Mouse (Mus musculus): ENCODE data around the gene Hfe2.
"Not testable (repeated sequence)": the region's sequence is repeated elsewhere in the genome, so short reads cannot be mapped to it uniquely, and the experiment has no call there.

The Hfe2 gene

DNA sequence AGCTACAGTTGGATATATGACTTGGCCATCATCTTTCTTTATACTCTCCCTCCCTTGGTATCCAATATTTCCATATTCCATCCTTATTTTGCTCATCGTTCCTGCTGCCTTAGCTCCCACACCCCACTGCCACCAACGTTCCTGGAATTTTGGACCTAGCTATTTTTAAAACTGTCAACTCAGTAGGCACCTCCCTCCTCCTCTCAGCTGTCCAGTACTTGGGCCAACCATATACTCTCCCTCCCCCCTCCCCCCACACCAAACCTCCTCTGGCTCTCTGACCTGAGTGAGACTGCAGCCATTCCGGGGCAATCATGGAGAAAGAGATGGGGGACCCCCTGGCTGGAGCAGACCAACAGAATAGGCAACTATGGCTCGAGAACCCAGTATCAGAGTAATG is at the start of gene Hfe2:
Hfe2 (plus strand) TSS at position 259 of the 400 bp plus-strand sequence.
- DNase-seq (ENCODE audit: low spot score), result no peak

DNA sequence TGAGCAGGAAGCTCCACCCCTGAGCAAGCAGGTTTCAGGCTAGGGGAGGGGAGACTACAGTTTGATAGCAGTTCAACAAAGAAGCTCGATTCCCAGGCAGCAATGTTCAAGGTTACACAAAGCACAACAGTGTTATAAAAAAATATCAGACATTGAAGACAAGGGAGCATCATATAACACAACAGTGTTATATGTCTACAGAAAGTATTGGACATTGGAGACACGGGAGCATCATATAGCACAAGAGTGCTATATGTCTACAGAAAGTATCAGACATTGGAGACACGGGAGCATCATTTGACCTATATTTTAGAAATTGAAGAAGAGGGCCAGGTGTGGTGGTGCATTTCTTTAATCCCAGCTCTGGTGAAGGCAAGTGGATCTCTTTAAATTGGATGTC is 47.9 kb upstream of the Hfe2 start:
- no peak for DNase-seq (ENCODE audit: low spot score)

DNA sequence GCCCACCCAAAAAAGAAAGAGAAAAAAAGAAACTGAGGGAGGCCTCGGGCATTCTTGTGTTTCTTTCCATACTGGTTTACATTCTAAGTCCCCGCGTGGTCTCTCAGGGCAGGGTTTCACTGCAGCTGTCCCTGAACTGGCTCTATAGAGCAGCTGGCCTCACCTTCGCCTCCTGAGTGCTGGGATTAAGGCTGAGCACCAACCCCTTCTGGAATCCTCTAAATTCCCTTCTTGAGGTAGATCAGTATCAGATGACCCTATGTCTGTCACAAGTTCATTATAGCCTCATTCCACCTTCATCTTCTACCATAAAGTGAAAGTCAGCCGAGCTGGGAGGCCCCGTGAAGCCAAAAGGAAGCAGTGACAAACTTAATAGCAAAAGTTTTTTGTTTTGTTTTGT is 47.4 kb upstream of the Hfe2 start:
- no peak for DNase-seq (ENCODE audit: low spot score)

DNA sequence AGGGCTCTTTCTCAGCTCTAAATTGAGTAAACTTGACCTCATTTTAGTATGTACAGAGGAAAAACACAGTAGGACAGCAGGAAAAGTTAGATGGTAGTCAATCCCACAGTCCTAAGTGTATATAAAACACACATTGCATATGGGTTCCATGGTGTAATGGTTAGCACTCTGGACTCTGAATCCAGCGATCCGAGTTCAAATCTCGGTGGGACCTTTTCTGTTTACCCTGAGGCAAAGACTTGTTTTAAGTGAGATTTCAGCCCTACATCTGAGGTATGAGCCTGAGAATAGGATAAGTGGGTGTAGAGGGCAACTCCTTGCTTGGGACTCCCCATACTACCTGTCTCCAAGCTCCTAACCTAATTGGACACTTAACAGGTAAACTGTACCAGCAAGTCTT is 45.7 kb upstream of the Hfe2 start:
- DNase-seq (ENCODE audit: low spot score), result no peak

DNA sequence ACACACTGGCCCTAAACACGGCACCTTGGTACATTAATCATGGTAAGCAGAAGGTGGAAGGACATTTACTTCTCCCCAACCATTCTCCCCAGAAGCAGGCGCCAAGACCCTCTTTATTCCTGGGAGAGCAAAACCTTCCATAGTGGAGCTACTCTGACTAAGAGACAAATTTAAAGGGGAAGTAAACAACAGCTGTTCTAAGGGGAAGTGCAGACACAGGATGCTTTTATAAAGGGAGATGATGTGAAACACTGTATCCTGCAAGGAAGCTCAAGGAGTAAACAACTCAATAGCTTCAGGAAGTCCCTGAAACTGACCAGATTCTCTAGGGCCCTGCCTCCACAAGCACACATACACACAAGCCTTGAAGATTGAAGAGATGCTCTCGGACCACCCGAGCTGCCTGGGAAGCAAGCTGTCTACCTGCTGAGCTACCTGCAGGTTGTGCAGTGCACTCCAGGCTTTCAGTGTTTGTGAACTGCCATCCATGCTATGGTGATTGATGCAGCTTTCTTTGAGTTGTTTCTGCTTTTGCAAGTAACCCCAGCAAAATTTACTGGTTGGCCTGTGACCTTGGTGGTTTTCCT is 44.2 kb upstream of the Hfe2 start:
- DNase-seq (ENCODE audit: low spot score), result no peak

DNA sequence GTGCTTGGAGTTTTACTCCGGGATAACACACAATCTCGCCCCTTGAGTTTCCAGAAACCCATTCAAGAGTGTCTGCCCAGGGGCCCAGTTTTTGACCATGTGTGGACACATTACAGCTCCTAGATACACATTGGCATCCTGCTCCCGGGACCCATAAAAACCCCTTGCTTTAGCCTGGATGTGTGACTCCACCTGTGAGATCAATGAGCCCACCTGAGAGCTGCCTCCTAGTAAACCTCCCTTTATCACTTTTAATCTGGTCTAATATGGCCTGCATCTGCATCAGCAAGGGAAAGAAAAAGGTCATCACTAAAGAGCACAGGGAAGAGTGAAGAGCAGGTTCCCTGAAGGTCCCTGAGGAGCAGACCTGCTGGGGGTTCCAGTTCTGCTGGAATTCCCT is 43.1 kb upstream of the Hfe2 start:
- no peak for DNase-seq (ENCODE audit: low spot score)

DNA sequence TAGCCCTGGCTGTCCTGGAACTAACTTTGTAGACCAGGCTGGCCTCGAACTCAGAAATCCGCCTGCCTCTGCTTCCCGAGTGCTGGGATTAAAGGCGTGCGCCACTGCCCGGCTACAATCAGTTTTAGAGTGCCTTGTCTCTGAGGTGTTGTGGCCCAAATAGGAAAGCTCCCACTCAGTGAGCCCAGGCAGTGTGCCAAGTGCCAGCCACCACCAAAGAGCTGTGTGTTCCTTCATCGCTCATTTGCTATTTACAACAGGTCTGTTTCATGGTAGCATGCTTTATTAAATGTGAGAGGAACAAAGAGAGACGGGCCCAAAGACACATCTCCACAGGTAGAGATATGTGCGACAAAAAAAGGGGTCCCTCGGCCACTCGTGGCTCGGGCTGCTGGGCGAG is 42.5 kb upstream of the Hfe2 start:
- DNase-seq (ENCODE audit: low spot score), result no peak

DNA sequence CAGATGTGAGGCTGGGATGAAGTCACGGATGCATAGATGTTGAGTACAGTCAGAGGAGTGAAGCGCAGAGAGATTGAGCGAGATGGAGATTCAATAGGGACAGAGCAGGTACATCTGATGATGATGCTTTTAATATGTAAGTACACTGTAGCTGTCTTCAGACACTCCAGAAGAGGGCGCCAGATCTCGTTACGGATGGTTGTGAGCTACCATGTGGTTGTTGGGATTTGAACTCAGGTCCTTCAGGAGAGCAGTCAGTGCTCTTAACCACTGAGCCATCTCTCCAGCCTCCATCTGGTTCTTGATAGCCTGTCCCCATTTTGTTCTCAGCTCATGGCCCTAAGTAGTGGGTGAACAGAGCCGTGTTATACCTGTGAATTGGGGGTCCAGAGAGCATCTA is 41.9 kb upstream of the Hfe2 start:
- DNase-seq (ENCODE audit: low spot score), result not testable (repeated sequence)

DNA sequence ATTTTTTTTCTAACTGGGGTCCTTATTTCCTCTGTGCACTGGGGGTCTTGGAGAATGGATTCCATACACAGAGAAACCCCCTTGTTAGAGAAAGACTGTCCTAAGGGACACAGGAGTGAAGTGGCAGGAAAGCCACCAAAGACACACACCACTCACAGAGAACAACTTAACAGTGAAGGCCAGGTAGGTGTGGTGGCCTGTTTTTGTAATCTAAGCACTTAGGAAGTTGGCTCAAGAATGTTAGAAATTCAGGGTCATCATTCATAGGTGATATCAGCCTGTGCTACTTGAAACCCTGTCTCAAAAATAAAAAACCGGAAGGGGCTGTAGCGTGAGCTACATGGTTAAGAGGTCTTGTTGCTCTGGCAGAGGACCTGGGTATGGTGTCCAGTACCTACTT is 41.0 kb upstream of the Hfe2 start:
- no peak for DNase-seq (ENCODE audit: low spot score)

DNA sequence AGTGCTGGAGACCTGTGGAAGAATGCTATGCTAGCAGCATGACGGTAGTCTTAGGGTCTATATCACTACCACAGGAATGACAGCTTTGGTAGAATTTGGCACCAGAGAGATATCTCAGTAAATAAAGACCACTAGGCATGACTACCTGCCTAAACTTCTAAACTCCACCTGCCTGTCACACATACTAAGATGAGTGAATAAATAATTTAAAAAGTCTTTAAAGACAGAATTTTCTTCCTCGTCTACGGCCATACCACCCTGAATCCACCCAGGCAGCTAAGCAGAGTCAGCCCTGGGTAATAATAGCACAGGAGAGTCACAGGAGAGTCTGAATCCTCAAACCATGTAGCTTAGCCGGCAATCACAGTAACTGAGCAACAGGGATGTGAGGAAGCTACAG is 40.1 kb upstream of the Hfe2 start:
- DNase-seq (ENCODE audit: low spot score), result no peak

DNA sequence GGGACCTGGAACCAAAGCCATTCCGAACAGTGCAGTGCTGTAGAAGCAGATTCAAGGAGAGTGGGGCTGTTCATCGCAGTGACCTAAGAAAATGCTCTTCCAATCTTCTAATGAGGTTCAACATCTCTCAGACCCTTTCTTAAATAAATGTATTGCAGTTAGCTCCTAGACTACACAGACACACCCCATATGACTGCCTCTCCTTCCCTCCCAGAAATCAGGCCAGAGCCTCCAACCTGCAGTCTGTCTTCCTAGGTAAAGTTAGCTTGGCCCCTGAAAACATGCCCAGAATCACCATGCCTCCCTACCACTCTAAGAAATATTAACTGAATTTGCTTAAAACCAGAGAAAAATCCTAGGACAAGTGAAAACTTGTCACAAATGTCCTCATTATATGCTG is 39.6 kb upstream of the Hfe2 start:
- DNase-seq (ENCODE audit: low spot score), result no peak

DNA sequence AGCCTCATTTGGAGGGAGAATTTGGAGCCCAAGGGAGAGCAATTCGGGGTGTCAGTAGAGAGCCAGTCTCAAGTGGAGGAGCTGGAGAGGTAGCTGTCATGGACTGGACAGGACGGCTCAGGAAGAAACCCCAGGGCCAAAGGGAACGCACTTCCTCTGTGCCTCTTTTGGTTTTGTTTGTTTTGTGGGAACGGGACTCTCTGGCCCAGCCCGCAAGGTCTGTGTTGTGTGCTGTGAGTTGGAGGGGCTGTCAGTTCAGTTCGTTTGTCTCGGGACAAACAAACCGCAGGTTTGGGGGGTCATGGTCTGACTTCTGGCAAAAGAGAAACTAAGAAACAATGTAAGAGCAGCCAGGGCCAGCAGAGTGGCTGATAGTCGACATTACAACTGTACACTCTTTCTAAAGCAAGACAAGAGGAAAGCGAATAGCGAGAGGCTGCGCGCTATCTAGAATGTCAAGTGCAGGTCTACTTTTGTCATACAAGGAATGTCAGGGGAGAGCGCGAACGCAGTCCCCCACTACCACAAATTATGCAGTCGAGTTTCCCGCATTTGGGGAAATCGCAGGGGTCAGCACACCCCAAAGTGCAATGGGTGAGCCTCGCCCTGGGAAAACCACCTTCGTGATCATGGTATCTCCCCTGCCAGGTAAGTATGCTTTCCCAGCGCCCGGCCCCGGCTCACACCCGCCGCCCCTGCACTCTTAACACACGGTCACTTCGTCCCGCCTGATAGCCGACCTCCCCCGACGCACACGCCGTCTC is 38.7 kb upstream of the Hfe2 start:
- DNase-seq (ENCODE audit: low spot score), result peak; percentile 22

DNA sequence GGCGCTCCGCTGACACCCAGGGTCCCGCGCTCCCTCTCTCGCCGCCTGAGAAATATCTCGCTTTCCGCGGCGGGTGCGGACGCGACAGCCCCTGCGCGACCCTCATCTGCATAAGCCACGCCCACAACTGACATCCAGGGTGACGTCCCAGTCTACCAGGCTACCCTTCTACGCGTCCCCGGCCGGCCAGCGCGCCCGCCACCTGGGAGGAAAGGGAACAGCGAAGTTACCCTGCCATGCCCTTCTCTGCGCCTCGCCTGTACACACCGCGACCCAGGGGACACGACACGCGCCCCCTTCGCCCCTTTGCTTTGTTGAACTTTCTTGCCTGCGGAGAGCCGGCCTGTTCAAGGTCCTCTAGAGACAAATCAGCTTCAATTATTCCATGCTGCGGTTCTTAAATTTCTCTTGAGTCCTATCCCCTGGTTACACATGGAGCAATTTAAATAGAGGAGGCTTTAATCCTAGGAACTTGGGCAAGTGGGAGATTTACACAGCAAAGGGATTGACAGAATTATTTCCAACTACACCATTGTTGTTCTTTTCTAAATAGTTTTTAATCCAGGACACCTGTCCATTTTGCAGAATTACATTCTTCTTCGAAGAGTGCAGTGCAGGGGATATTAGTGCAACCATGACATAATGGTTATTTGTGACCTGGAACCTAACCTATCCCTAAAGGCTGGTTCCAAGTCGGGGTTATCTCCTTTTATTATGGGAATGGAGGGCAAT is 38.0 kb upstream of the Hfe2 start:
- not testable (repeated sequence) for DNase-seq (ENCODE audit: low spot score)

DNA sequence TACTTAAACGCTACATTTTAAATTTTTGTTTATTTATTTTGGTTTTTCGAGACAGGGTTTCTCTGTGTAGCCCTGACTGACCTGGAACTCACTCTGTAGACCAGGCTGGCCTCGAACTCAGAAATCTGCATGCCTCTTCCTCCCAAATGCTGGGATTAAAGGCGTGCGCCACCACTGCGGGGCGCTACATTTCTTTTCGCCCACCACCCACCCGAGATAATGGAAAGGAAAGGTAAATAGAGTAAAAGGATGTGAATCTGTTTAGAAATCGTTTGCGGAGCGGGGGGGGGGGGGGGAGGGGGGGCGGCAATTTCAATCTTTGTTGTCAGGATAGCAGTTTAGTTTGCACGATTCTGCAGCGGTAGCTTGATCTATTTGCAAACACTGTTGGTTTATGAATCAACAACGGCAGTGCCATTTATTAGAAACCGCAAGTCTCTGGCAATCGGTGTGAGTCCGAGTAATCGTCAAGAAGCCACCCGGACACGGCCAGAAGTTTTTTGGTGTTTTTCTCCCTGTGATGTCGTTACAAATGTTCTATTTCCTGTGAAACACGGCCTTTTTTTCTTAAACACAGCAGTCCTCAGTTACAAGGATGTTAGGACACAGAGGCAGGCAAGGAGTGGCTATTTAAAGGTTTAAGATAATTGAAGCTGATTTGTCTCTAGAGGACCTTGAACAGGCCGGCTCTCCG is 37.2 kb upstream of the Hfe2 start:
- DNase-seq (ENCODE audit: low spot score), result peak; percentile 21

DNA sequence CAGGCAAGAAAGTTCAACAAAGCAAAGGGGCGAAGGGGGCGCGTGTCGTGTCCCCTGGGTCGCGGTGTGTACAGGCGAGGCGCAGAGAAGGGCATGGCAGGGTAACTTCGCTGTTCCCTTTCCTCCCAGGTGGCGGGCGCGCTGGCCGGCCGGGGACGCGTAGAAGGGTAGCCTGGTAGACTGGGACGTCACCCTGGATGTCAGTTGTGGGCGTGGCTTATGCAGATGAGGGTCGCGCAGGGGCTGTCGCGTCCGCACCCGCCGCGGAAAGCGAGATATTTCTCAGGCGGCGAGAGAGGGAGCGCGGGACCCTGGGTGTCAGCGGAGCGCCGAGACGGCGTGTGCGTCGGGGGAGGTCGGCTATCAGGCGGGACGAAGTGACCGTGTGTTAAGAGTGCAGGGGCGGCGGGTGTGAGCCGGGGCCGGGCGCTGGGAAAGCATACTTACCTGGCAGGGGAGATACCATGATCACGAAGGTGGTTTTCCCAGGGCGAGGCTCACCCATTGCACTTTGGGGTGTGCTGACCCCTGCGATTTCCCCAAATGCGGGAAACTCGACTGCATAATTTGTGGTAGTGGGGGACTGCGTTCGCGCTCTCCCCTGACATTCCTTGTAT is 36.6 kb upstream of the Hfe2 start:
- DNase-seq (ENCODE audit: low spot score), result not testable (repeated sequence)

DNA sequence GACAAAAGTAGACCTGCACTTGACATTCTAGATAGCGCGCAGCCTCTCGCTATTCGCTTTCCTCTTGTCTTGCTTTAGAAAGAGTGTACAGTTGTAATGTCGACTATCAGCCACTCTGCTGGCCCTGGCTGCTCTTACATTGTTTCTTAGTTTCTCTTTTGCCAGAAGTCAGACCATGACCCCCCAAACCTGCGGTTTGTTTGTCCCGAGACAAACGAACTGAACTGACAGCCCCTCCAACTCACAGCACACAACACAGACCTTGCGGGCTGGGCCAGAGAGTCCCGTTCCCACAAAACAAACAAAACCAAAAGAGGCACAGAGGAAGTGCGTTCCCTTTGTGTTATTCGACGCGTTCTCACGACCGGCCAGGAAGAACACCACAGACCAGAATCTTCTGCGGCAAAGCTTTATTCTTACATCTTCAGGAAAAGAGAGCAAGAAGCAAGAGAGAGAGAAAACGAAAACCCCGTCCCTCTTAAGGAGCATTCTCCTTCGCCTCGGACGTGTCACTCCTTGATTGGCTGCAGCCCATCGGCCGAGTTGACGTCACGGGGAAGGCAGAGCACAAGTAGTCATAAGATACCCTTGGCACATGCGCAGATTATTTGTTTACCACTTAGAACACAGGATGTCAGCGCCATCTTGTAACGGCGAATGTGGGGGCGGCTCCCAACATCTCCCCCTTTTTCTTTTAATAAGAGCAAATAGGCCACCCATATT is 35.9 kb upstream of the Hfe2 start:
- DNase-seq (ENCODE audit: low spot score), result not testable (repeated sequence)

DNA sequence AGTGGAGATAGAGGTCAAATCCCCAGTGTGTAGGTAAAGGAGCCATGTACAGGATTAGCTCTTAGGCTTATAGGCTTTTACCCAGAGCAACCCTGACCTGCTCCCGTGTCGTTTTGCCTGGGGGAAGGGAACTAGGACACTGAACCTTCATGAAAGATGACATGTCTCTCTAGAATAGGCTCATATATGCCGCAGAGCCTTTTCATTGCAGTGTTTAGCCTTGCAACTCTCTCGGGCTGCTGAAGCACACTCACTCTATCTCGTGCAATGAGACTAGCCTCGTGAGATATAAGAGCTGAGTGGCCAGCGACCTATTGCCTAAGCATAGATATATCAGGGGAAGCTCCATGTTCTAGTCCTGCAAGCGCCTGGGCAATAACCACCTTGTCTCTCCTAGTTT is 35.3 kb upstream of the Hfe2 start:
- DNase-seq (ENCODE audit: low spot score), result not testable (repeated sequence)

DNA sequence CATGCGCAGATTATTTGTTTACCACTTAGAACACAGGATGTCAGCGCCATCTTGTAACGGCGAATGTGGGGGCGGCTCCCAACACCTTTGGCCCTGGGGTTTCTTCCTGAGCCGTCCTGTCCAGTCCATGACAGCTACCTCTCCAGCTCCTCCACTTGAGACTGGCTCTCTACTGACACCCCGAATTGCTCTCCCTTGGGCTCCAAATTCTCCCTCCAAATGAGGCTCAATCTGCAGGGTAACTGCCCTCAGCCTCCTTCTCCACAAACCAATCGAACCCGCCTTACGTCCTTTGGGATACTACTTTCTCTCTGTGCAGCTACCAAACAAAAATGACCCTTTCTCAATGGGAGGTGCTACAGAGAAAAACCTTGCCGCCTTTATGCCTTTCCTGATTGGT is 30.5 kb upstream of the Hfe2 start:
- DNase-seq (ENCODE audit: low spot score), result not testable (repeated sequence)

DNA sequence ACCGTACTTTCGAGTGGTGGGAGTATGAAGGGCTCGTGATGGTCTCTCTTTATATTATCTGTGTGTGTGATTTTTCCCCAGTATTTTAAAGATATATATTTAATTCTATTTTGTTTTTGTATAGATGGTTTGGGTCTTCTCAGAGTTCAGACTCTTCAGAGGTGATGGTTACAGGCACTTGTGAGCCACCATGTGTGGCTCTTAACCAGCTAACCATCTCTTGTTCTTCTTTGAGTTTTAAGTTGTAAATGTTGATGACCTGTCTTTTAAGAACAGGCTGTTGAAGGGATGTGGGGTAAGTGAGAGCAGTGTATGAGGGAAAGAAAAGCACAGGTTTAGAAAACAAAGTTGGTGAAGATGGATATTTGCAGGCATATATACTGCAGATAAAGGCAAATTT is 30.1 kb upstream of the Hfe2 start:
- DNase-seq (ENCODE audit: low spot score), result no peak

DNA sequence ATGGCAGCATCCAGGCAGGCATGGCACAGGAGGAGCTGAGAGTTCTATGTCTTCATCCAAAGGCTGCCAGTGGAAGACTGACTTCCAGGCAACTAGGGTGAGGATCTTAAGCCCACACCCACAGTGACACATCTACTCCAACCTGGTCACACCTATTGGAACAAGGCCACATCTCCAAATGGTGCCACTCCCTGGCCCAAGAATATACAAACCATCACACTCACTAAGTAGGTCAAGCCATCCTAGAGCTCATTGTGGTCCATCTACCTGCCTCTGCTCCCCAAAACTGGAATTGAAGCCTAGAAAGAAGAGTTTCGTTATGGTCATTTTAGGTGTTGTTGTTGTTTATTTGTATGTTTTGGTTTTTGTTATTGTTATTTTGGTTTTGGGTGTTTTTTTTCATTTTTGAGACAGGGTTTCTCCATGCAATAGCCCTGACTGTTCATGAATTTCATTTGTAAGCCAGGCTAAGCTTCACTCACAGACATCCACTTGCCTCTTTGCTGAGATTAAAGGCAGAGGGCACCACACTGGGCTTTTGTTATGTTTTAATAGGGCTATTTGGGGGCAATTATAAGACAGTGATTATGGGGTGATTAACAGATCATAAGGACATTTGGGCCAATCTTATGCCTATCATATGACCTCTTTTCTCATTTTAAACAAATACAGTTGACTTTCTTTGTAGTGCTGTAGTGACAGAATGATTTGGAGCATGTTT is 29.3 kb upstream of the Hfe2 start:
- DNase-seq (ENCODE audit: low spot score), result no peak

DNA sequence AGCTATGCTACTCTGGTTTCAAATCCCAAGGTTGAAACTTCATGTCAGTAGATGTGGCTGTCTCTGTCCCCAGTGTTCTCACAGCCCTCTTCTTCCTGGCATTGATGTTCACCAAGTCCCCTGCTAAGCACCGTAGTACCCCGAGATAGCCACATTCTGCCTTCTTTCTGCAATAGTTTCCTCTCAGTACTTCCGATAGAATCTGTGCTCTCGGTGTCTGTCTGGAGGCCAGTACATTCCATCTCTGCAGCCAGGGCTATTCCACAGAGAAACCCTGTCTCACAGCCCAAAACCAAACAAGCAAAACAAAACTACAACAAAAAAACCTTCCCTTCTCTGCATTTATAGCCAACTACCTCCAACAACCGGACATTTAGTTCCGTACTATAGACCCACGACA is 28.8 kb upstream of the Hfe2 start:
- DNase-seq (ENCODE audit: low spot score), result no peak
